Mouse (Mus musculus) adrenal gland, postnatal 25 days (tissue): Measurements from ENCODE around the gene Arpp21. TPM values are rescaled to one million over a fixed set of nuclear protein-coding genes. Genes with fewer than 3 reads are reported as not detected.

ENCODE experiments used
- DNase-seq: peaks from one replicate; pipeline ENCODE4 v3.0.0; 2021; ENCODE audit warnings: mixed read lengths
- long read RNA-seq: library from polyadenylated mRNA; stranded (forward); transcript quantifications from one replicate; pipeline ENCODE4 v2.0.0, GENCODE M21; 2021
- total RNA-seq: library from RNA; stranded (reverse); gene quantifications from 2 replicates; pipeline ENCODE4 v1.2.3, GENCODE M21; 2021

The Arpp21 gene
- 0.24 TPM in 1 of 2 replicates, not detected in the other for total RNA-seq
- long read RNA-seq, result 0 reads

DNA sequence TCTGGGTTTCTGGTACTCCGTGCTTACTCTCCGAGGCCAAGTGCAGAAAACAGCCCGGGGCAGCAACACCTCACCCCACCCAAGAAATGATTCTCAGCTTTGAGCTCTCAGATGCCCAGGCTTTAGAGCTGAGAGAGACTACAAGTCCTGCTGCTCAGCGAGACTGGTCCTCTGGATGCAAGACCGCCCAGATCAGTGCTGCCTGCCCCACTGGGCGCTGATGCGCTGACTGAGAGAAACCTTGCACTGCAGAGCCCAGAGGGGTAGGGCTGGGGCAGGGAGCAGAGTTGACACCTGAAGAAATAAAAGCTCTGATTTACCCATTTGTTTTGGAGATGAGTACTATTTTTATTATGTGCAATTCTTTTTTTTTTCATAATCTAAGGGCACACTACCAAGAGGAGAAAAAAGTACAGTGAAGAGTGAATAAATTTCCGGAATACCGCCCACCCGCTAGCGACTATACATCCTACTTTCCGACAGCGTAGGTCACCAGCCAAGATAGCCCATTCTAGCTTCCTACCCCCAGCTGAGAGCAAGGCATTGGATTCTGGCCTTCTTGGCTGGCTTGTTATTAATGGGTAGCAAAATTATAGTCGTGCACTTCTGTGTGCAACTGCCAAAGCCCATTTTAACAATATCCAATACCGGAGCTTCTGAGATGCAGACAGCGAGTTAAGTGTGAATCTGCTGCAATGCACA lies at the start of gene Arpp21:
Arpp21 (minus strand) TSS at position 243 of the 702 bp plus-strand sequence.
- DNase-seq, result no peak

DNA sequence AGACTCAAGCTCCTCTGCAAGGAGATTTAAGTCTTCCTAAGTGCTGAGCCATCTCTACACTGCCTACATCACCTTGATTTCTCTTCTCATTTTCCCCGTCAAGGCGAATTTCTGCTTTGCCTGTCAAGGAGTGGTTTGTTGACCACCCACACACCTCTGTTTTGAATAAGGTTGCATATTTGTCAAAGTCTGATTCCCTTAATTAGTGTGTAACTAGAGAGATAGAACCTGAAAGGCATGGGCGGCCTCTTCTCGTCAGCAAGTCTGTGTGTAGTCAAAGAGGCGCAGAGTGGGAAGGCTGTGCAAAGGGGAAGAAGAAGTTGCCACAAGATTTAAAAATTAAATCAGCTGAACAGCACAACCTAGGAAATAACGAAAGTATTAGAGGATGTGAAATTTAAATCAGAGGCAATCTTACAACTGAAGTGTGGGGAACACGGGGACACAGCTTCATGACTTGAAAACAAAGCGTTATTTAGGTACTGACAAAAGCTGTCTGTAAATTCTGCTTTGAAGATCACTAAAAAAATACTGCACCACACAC lies 36.8 kb upstream of the Arpp21 start:
- DNase-seq, result no peak

DNA sequence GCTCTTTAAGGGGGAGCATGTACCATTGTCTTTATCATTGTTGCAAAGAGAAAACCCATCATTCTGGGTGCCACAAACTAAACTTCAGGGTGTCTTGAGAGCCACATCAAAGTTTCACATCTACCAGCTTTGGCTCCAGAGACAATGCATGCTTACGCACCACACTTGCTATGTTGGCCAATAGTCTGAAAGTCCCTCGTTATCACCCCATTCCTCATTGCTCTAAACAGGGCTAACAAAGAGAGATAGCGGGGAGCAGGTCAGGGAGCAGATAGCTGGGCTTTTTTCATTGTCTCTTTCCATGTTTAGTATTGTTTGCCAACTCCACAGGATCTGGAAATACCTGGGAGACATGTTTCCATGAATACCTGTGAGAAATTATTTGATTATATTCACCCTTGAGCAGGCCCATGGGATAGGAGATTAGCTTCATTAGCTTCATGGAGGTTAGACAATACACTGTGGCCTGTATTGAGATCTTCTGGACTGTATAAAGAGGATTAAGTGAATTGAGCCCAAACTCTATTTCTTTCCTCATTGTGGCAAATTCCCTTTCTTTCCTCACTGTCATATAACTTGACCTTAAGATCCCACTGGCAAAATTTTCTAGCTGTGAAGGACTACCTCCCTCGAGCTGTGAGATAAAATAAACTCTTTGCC lies 29.4 kb upstream of the Arpp21 start:
- no peak for DNase-seq

DNA sequence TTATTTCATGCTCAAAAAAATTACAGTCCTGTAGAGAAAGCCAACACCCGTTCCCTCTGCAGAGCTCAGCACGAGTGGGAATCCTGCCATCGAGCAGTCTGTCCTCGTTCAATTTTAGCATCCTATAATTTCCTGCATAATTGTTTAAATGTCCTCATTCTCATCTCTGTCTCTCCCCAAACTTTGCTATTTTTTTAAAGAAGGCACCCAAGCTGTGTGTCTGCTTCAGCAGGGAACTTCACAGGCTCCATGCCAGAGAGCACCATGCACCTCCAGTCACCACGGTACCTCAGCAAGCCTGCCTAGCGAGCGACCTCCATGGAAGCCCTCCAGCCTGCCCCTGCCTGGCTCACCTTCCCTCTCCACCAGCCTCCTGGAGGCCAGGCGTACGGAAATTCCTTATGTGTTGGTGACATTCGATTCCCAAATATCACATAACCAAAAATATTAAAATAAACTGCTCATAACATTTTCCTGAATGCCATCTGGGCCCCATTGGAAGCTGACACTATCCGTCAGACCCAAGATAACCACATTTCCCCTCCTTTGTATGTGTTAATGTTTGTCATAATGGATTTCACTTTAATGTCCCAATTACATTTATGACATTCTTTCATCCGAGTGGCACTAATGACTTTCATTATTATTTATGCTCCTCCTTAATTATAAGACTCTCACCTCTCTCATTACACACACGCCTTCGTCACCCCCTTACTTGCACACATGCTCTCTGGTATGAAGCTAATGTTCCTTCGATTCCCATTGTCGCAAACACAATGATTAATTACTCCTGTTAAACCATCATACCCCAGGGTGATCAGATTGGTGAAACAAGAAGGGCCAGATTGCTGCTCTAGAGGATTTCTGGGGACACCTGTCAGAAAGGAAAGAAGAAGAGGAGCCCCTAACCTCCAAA lies 26.5 kb upstream of the Arpp21 start:
- no peak for DNase-seq

DNA sequence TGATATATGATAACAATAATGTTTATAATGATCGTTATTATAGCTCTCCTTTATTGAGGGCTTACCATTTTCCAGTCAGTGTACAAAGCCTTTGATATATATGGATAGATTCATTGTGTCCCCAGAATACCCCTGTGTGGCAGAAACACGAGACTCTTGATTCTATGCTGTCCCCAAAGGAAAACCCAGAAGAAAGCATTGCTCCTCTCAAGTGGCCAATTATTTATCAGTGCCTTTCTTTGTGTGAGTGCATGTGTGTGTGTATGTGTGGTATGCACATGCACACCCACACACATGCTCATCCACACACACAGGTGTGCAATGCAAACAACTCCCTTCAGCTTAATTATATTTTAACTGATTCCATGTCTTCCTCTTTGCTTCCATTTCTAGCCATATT lies 25.8 kb upstream of the Arpp21 start:
- DNase-seq, result no peak

DNA sequence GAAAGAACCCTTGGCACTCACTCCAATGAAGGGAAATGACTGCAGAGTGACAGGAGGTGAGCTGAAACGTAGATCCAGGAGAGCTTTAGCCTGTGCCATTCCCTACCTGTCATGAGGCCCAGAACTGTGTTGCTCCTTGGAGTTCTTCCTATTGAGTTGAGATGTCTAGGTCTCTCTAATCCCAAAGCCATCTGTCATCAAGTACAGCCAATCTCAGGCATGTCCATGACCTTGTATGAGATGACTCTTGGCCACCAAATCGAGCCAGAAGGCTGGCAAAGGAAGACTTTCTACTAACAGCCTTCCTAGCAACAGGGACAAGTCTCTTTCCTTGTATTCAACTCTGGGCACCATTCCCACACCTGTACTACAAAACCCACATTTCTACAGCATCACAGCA lies 25.0 kb upstream of the Arpp21 start:
- DNase-seq, result no peak

DNA sequence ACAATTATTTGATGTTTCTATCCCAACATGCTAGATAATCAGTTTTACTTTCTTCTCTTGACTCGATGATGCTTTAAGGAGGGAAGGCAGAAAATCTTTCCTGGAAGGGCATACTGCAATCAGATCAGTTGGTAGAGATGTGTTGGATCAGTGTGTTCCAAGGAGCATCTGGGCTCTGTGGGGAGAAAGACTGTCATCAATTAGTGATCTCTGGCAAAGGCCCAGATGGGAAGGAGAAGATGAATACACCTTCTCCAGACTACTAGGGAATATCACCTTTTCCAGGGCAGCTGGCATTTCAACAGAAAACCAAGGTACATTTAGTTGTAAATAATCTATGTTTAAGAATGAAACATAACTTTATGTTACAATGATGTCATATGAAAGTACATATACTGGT lies 22.8 kb upstream of the Arpp21 start:
- DNase-seq, result no peak

DNA sequence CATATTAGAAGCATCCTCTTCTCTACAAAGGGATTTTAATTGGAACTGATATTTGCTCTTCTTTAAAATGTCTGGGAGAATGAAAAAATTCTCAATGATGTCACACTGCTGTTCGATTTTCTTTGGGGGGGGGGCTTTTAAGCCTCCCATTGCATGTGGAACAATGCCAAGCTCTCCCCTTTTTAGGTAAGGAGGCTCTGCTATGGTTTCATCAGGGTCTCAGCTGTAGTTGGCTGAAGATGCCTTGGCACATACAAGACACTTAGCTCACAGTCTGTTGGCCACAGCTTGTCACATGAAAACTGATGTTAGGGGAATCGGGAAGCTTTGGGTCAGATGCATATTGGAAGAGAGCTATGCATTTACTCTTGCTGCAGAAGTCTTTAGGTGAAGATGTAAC lies 20.2 kb upstream of the Arpp21 start:
- no peak for DNase-seq

DNA sequence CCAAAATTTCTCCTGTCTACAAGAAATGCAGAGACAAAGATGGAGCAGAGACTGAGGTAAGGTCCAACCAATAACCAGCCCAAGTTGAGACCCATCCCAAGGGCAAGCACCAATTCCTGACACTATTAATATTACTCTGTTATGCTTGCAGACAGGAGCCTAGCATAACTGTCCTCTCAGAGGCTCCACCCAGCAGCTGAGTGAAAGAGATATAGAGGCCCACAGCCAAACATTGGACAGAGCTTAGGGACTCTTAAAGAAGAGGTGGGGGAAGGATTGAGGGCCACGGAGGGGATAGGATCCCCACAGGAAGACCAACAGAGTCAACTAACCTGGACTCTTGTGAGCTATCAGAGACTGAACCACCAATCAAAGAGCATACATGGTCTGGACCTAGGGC lies 18.0 kb upstream of the Arpp21 start:
- no peak for DNase-seq

DNA sequence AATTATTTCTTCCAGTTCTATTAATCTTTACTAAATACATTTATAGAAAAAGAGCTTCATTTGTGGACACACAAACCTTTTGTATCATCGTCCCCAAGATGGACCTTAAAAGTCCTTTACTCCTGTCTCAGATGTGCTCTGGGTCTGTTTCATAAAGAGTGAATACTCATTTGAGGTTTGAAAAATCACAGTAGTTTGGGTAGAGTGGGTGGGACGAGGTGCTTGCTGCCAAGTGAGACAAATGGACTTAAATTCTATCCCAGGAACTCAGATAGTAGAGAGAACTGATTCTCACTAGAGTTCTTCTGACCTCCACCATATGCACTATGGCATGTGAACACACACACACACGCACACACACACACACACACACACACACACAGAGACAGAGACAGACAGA lies 16.1 kb upstream of the Arpp21 start:
- DNase-seq, result no peak

DNA sequence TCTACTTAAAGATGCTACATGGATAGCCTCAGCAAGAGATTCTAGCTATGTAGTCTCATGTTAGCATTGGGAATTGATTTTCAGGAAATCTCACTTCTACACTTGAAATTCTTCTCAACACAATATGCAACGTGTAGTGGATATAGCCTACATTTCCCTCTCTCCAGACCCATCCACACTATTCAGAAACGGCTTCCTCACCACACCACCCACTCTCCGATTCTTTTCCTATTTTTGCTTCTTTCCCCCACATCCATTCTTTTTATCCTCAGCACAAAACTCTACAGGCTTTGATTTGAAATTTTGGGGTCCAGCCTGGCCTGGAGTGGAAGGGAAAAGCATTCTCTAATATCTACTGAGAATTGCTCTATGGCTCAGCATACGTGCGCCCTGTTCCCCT lies 15.6 kb upstream of the Arpp21 start:
- DNase-seq, result no peak

DNA sequence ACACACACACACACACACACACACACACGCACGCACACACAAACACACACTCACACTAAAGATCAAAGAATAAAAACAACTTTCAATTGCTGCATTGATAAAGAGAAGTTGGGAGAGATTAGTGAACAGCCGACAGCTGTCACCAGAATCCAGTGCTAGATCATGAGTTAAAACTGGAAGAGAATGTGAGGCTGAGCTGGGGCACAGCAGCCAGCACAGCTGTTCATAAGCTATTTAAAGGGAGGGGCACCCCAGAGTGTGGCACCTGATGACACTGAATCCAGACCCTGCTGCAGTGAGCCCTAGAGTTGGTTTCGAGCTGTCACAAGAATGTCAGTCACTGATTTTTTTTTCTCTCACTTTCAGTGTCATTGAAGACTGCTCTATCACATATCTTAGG lies 14.0 kb upstream of the Arpp21 start:
- DNase-seq, result no peak

DNA sequence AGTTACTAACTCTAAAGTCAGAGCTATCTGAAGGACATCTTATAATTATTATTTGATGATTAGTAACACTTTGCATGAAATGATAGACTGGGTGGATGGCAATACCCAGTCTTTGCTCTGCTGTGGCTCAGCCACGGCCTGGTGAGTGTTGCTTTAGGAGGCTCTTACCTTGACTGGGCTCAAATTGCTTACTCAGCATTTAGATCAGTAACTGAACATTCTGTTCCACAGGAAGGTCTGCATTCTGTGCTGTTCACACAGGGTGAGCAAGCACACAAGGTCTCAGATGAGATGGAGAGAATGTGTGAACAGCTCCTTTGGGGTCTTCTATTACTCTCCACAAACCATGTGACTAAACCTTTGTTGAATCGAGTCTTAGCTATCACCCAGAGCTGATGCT lies 11.4 kb upstream of the Arpp21 start:
- DNase-seq, result no peak

DNA sequence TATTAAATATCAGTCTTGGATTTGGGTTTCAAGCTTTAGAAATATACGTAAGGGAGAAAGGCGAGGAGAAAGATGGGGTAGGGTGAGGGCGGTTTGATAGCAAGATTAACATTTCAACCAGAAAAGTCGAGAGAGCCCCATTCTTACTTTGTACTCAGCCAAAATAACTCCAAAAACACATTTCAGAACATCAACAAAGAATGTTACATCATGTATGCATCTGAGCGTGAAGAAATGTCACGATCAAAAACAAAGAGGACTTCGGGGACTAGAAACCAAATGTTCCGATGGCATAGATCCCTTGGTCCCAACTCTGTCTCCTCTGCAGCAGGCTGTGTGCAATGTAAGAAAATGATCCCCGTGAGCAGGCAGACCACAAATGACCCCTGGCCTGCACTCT lies 2.4 kb upstream of the Arpp21 start:
- DNase-seq, result no peak

DNA sequence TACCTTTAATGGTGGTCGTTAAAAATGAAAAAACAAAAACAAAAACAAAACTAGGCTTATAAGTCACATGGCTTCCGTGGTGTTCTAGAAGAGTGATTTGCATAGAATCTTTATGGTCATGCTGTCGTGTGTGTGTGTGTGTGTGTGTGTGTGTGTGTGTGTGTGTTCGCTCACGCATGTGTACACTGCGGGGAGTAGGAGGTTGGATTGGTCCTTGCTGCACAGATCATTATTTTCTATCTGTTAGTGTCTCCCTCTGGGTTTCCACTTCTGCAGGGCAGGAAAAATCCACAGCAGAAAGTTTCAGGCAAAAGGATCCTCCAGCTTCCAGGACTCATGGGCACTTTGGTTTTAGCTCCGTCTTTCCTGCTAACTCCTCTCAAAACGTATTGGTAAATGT lies 813 bp upstream of the Arpp21 start:
- no peak for DNase-seq

DNA sequence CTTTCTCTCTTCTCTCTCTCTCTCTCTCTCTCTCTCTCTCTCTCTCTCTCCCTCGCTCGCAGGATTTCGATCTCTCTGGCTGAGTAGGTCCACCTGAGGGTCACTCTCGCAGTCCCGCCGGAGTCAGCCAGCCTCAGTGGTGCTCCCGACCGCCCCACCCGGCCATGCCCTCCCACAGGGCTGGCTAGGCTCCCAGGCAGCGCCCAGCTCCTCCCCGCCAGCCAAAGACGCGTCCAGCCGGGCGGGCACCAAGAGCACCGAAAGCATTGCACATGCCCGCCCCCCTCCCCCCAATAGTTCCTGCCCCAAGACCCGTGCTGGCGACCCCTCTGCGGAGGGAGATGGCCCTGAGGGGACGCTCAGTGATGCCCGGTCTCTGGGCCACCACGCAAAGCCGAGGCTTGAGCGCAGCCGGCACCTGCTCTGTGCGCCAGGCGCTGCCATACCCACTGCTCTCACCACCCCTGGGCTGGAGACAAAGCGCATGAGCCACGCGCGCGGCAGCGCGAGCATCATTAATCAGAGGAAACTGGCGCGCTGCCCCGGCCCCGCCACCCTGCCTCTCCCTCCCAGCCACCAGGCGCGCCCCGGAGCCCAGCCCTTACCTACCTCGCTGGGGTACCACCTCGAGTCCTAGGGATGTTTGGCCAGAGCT lies 570 bp downstream of the Arpp21 start:
- peak; percentile 70 for DNase-seq

DNA sequence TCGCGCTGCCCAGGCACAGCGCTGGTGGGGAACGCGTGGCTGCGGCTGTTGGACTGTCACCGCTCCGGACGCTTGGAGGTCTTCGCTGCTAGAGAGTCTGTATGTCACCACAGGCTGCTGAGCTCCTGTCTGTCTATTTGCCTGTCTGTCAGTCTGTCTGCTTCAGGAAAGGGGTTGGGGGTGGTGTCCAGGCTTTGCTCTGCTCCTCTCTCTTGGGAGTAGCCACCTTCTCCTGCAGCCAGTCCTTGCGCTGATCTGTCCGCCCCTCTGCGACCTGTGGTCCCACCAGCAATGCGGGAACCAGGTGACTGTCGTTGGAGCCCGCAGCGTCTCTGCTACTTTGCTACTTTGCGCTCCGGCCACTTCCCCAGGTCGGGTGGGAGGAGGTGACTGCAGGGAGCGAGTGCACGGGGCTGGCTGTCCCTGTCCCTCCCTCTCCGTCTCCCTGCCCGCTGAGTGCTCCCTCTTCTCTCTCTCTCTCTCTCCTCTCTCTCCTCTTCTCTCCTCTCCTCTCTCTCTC lies 1.2 kb downstream of the Arpp21 start:
- DNase-seq, result peak; percentile 9

DNA sequence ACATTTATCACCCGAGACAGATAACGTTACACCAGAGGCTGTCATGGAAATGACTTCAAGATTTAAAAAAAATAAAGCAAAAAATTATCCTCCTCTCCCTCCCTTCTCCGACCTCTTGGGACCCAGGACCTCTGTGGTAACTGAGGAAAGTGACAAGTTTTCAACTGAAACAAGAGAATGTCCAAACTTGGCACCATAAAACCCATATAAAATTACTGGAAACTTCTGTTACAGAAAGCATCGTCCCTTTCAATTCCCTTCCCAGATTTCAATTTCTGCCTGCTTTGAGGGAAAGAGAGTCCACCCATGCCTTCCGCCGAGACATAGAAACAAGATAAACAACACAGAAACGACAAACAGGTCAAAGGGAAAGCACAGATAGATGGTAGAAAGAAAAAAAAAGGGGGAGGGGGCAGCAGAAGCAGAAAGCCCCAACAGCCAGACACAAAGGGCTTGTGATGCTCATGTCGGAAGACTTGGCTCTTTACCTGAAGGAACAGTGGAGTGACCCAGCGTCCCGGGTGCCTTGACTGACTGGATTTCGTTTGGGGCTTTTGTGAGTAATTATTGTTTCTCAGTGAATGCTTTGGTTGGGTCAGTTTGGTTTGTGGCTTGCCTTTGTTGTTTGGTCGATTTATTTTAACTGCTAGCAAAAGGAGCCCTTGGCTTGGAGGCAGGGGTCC lies 1.8 kb downstream of the Arpp21 start:
- DNase-seq, result no peak

DNA sequence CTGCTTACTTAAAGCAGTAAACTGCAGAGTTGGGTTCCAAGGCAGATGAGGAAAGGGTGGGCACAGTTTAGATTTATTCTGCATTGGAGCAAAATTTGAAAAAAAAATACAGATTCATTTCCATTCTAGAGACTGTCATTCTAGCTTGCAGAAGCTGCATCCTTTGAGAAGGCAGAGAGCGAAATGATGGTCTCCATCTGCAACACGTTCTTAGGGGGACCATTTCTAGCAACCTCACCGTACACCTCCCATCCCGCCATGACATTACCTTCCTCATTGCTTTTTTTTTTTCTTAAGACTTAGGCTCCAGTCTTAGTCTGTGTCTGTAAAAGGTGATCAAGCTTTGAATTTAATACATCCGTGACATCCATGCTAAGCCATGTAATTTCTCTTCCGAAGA lies 2.4 kb downstream of the Arpp21 start:
- no peak for DNase-seq

DNA sequence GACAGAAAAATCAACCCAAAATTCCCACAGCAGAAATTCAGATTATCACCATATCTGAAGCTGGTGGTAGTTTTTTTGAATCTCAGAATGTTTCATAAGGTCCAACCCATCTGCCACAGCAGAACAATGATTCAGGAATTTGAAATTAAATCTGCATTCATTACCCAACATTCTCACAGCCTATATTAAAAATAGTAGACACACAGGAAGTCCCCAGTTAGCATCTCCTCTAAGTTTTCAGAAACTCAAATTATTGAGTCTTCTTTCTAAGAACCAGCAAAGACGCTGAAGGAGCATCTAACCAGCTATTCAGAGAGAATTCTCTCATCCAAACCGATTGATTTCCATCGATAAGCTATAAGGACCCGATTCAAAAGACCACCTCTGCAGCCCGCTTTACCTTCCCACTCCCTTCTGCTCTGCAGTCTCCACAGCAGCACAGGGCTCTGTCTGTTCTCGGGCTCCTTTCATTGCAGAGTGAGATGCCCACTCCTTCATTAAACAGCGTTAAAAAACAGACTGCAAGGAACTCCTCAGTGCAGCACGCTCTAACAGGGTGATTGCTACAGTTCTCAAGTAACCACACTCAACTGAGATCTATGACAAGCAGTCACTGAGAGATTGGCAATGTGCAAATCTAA lies 3.7 kb downstream of the Arpp21 start:
- no peak for DNase-seq

DNA sequence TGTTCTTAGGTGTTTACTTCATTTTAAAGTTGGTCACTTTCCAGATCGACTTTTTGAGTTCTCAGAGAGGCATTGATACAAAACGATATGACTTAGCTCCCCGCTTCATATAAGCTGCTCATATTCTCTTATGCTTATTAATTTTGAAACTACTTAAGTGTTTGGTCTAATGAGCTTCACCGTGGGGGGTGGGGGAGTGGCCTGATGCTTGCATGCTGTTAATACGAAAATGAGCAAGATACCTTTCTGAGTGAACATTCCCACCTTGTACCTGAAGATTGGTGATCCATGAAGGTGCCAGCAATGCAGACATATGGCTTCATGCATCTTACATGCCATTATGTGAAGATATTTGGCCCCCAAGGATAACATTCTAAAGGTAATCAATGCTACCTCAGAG lies 4.4 kb downstream of the Arpp21 start:
- DNase-seq, result no peak
